Mouse (Mus musculus) ES-E14 (cell line): ENCODE data around the gene Degs2. TPM values are rescaled to one million over a fixed set of nuclear protein-coding genes. Genes with fewer than 3 reads are reported as not detected.
"Not testable (repeated sequence)": the region's sequence is repeated elsewhere in the genome, so short reads cannot be mapped to it uniquely, and the experiment has no call there.

Experiments used
- DNase-seq: peaks from one replicate; pipeline ENCODE4 v3.0.0-alpha.2; 2013; ENCODE audit warnings: low read depth, low spot score
- H3K27ac ChIP-seq: 2 replicates; pipeline ENCODE4 v1.5.1; 2012; ENCODE audit warnings: low read depth, mild to moderate bottlenecking, low read length, moderate library complexity, mixed read lengths; ENCODE audit not compliant: poor library complexity, insufficient read depth, severe bottlenecking
- H3K36me3 ChIP-seq: 2 replicates; pipeline ENCODE4 v1.6.1; 2012; ENCODE audit warnings: mild to moderate bottlenecking, low read length, moderate library complexity, mixed read lengths; ENCODE audit not compliant: control insufficient read depth, poor library complexity, insufficient read depth, severe bottlenecking
- H3K4me1 ChIP-seq, 2 experiments: fragments of 150-350 bp in 1 of 2; sonication (generic) in 1 of 2; 2 replicates each; pipeline ENCODE4 v1.6.1; 2012; ENCODE audit warnings: low read length in 2 of 2, mild to moderate bottlenecking in 1 of 2, mixed read lengths in 1 of 2; ENCODE audit not compliant: control insufficient read depth in 2 of 2, insufficient read depth in 2 of 2, poor library complexity in 1 of 2
- H3K4me3 ChIP-seq, 2 experiments: fragments of 150-350 bp in 1 of 2; sonication (generic) in 1 of 2; 2 replicates each; pipeline ENCODE4 v1.5.1; 2012; ENCODE audit warnings: low read length in 2 of 2, low read depth in 1 of 2, mild to moderate bottlenecking in 1 of 2, mixed read lengths in 1 of 2; ENCODE audit not compliant: insufficient read depth in 1 of 2, poor library complexity in 1 of 2, severe bottlenecking in 1 of 2
- H3K9ac ChIP-seq: 2 replicates; pipeline ENCODE4 v1.6.1; 2012; ENCODE audit warnings: low read depth, mild to moderate bottlenecking, low read length, mixed read lengths; ENCODE audit not compliant: poor library complexity, insufficient read depth, severe bottlenecking
- H3K9me3 ChIP-seq: fragments of 150-350 bp; sonication (generic); 2 replicates; pipeline ENCODE4 v1.6.1; 2012; ENCODE audit warnings: low read depth, mild to moderate bottlenecking, low read length; ENCODE audit not compliant: control insufficient read depth, insufficient read depth
- CHD2 ChIP-seq: IDR thresholded peaks from 2 replicates; pipeline ENCODE4 v1.6.1; 2014; ENCODE audit warnings: mild to moderate bottlenecking, low read depth, low read length, inconsistent platforms
- HCFC1 ChIP-seq: IDR thresholded peaks from 2 replicates; pipeline ENCODE4 v1.6.1; 2012; ENCODE audit warnings: low read length, inconsistent platforms, borderline replicate concordance; ENCODE audit not compliant: insufficient read depth
- MAFK ChIP-seq: IDR thresholded peaks from 2 replicates; pipeline ENCODE4 v1.6.1; 2014; ENCODE audit warnings: mild to moderate bottlenecking, low read depth, low read length, inconsistent platforms; ENCODE audit not compliant: insufficient read depth
- ZC3H11A ChIP-seq: IDR thresholded peaks from 2 replicates; pipeline ENCODE4 v1.6.1; 2012; ENCODE audit warnings: low read depth, mild to moderate bottlenecking, inconsistent platforms, low read length, borderline replicate concordance
- ZNF384 ChIP-seq: IDR thresholded peaks from 2 replicates; pipeline ENCODE4 v1.6.1; 2012; ENCODE audit warnings: low read depth, low read length, inconsistent platforms
- in situ Hi-C, 2 experiments: fragments of 600-800 bp; cut with MboI; formaldehyde crosslinking; loops; one replicate each; pipeline ENCODE4 v1.15.1; 2025; ENCODE audit warnings: low sequenced_read_pairs in 2 of 2, inconsistent platforms in 1 of 2; ENCODE audit not compliant: unreplicated experiment in 2 of 2
- total RNA-seq: library from RNA; depleted of rRNA; stranded (reverse); fragments of 300-350 nt; gene quantifications from 2 replicates; pipeline ENCODE4 v1.2.3, GENCODE M21; 2012

Degs2 gene
- total RNA-seq, 1 experiment: 0.49 TPM

DNA sequence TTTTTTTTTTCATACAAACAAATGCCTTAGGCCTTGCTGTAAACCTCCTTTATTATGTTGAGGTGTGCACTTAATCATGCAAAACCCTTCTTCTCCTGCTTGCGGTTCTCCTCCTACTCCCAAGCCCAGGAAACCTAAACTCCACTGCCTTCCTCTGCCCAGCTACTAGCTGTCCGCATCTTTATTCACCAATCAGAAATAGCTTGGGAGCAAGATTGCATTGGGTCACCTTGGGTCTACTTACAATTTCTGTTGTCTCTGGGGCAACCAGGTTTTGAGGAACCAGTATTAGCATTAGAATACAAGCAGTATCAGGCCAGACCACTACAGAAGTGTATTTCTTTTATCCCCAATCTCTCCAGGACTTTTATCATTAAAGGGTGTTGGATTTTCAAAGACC is 32.3 kb upstream of the Degs2 start:
- H3K36me3 ChIP-seq: no peaks in the 10 kb centered on the region
- TF ChIP-seq MAFK (no peak), ZC3H11A (no peak), CHD2 (no peak), ZNF384 (no peak), HCFC1 (no peak)
- H3K4me3 ChIP-seq: no peak overlapping the region
- DNase-seq: no peak
- no peak overlapping the region for H3K9ac ChIP-seq
- in situ Hi-C loops: no loop called here
- no peaks in the 10 kb centered on the region for H3K9me3 ChIP-seq
- H3K4me1 ChIP-seq: peaks cover 4 to 6% of the 10 kb centered on the region in 2 experiments; a peak in 2 of 4 replicates
- no peak overlapping the region for H3K27ac ChIP-seq

DNA sequence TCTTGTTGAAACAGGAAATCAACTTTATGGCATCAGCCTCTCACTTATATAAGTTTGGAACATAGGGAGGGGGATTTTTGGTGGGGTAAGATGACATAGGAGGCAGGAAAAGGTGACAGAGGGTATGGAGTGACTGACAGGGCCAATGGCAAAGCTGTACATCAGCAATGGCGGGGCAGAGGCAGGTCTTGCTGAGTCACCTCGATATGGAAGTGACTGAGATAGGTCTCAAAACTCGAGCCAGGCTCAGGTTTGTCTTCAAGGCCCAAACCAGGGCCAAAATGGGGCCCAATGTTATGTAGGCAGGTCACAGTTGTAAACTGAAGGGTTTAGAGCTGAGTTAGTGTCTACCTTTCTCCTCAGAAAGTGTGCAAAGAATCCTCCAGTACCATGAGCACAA is 21.7 kb upstream of the Degs2 start:
- no peaks in the 10 kb centered on the region for H3K36me3 ChIP-seq
- no peak overlapping the region for H3K27ac ChIP-seq
- H3K4me3 ChIP-seq: no peak overlapping the region
- in situ Hi-C loops: no loop called here
- no peaks in the 10 kb centered on the region for H3K4me1 ChIP-seq
- no peak overlapping the region for H3K9ac ChIP-seq
- TF ChIP-seq HCFC1: no peak
- TF ChIP-seq ZNF384: no peak
- TF ChIP-seq MAFK: no peak
- no peak for TF ChIP-seq CHD2
- TF ChIP-seq ZC3H11A: no peak
- DNase-seq: no peak
- H3K9me3 ChIP-seq: no peaks in the 10 kb centered on the region

DNA sequence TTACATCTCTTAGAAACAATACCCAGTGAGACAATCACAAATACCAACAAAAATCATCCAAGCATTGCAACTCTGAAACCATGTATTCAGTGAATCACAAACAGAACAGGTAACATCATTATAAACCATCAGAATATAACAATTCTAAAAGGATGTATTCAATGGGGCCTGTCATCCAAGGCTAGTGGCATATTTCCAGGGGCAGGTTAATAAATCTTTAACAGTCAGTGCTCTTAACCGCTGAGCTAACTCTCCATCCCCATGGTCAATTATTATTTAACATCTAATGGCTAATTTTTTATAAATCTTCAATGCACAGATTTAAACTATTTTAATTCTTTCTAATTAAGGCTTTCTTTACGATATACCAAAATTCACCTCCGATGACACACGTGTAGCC is 20.3 kb upstream of the Degs2 start:
- H3K9me3 ChIP-seq: no peaks in the 10 kb centered on the region
- no peaks in the 10 kb centered on the region for H3K4me1 ChIP-seq
- no peak for DNase-seq
- no peak overlapping the region for H3K4me3 ChIP-seq
- no peak overlapping the region for H3K27ac ChIP-seq
- no peak for TF ChIP-seq HCFC1
- no peak for TF ChIP-seq ZC3H11A
- TF ChIP-seq ZNF384: no peak
- TF ChIP-seq MAFK: no peak
- TF ChIP-seq CHD2: no peak
- H3K36me3 ChIP-seq: no peaks in the 10 kb centered on the region
- H3K9ac ChIP-seq: no peak overlapping the region
- in situ Hi-C loops: no loop called here

GRCm38 (mm10) chr12:108718485-108718884 is 16.4 kb upstream of the Degs2 start:
- Histone ChIP-seq H3K27ac (no peak overlapping the region), H3K9ac (no peak overlapping the region), H3K9me3 (no peaks in the 10 kb centered on the region), H3K36me3 (no peaks in the 10 kb centered on the region), H3K4me1 (no peaks in the 10 kb centered on the region), H3K4me3 (no peak overlapping the region)
- DNase-seq: no peak
- in situ Hi-C loops: no loop called here
- TF ChIP-seq MAFK: no peak

DNA sequence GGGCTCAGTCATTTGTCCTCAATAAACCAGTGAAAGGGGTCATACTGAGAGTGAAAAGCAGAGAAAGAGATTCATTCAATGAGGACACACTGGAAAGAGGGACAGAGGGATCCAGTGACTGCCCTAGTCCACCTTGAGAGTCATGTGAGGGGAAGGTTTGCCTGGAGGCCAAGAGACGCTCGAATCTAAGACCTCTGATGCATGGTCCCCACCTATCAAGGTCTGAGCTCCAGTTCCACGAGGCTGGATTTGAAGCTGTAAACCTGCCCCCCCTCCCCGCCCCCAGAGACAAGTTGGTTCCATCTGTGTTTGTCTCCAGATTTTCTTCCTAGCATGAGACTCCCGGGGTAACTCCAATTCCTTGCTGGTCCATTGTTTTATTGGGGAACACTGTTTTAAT is 13.7 kb upstream of the Degs2 start:
- H3K36me3 ChIP-seq: no peaks in the 10 kb centered on the region
- TF ChIP-seq MAFK: no peak
- in situ Hi-C loops: no loop called here
- DNase-seq: no peak
- no peak overlapping the region for H3K4me3 ChIP-seq
- no peak overlapping the region for H3K9ac ChIP-seq
- H3K9me3 ChIP-seq: no peaks in the 10 kb centered on the region
- H3K27ac ChIP-seq: no peak overlapping the region
- H3K4me1 ChIP-seq: peaks cover 5 to 8% of the 10 kb centered on the region in 2 experiments

DNA sequence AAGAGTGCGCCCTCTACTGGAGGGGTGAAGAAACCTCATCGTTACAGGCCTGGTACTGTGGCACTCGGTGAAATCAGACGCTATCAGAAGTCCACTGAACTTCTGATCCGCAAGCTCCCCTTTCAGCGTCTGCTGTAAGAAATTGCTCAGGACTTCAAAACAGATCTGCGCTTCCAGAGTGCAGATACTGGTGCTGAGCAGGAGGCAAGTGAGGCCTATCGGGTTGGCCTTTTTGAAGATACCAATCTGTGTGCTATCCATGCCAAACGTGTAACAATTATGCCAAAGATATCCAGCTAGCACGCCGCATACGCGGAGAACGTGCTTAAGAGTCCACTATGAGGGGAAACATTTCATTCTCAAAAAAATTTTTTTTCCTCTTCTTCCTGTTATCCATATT is 11.9 kb upstream of the Degs2 start:
- H3K27ac ChIP-seq, H3K4me3 ChIP-seq, DNase-seq, H3K9ac ChIP-seq, in situ Hi-C loops, H3K9me3 ChIP-seq, H3K36me3 ChIP-seq: not testable (repeated sequence)
- H3K4me1 ChIP-seq: peaks cover 5 to 11% of the 10 kb centered on the region in 2 experiments
